Mouse (Mus musculus): ENCODE data around the gene Cdh20.

DNA sequence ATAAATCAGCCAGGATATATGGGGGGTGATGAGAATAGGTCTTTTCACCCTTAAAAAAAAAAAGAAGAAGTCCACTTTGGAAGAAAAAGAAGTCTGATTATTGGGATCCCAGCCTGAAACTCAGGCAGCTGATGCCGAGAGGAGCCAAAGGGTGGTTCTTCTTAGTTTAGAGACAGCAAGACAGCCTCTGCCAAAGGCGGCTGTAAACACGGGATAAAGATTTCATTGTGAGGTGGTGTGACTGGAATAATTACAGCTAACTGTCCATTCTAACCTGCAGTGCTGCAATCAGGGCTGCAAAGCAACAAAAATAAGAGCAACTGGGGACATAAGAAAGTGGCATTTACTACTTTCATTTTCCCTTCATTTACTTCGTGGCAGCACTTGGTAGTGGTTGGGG lies 3.6 kb downstream of the Cdh20 start:
- TF ChIP-seq CTCF (conservative IDR thresholded peaks at IDR 0.05; ENCODE audit: insufficient read depth, insufficient read length, low read depth, low read length), result no peak
- TF ChIP-seq POLR2A (IDR thresholded peaks at IDR 0.05; ENCODE audit: low read depth, low read length), result no peak

Data from kidney, adult 2 months (tissue).